Mouse (Mus musculus) ES-Bruce4 (cell line): ENCODE results near the gene Apol8.

ENCODE experiments used
- CTCF ChIP-seq: IDR thresholded peaks from one replicate; pipeline ENCODE4 v1.8.1; 2011; ENCODE audit warnings: low read depth, low read length
- EP300 ChIP-seq: IDR thresholded peaks from 2 replicates; pipeline ENCODE4 v1.6.1; 2011; ENCODE audit warnings: low read depth, low read length; ENCODE audit not compliant: insufficient read depth
- POLR2A ChIP-seq: IDR thresholded peaks from one replicate; pipeline ENCODE4 v1.8.1; 2011; ENCODE audit warnings: low read length; ENCODE audit not compliant: insufficient read depth

GRCm38 (mm10) chr15:77799491-77800474 is 43.0 kb upstream of the Apol8 start:
- TF ChIP-seq POLR2A (no peak), CTCF (no peak), EP300 (no peak)
